Mouse (Mus musculus) small intestine, adult 2 months (tissue): ENCODE data around the gene Itih3. TPM values are rescaled to one million over a fixed set of nuclear protein-coding genes. Genes with fewer than 3 reads are reported as not detected.

ENCODE experiments used
- H3K27ac ChIP-seq: fragments of 200-500 bp; 2 replicates; pipeline ENCODE4 v1.5.1; 2012; ENCODE audit warnings: low read depth, low read length, control low read depth, inconsistent platforms; ENCODE audit not compliant: insufficient read depth
- H3K27me3 ChIP-seq: fragments of 200-500 bp; 2 replicates; pipeline ENCODE4 v1.6.1; 2012; ENCODE audit warnings: mild to moderate bottlenecking, moderate library complexity, low read length, inconsistent platforms; ENCODE audit not compliant: control insufficient read depth, insufficient read depth
- H3K36me3 ChIP-seq: fragments of 200-500 bp; 2 replicates; pipeline ENCODE4 v1.6.1; 2012; ENCODE audit warnings: mild to moderate bottlenecking, low read length, control low read depth, inconsistent platforms; ENCODE audit not compliant: control insufficient read depth, insufficient read depth
- H3K4me1 ChIP-seq: fragments of 200-500 bp; 2 replicates; pipeline ENCODE4 v1.6.1; 2012; ENCODE audit warnings: low read length, inconsistent platforms, mixed read lengths; ENCODE audit not compliant: control insufficient read depth, insufficient read depth, insufficient read length
- H3K4me3 ChIP-seq: fragments of 200-500 bp; 2 replicates; pipeline ENCODE4 v1.5.1; 2012; ENCODE audit warnings: low read depth, mild to moderate bottlenecking, control low read depth, inconsistent platforms, low read length, moderate library complexity
- CTCF ChIP-seq: fragments of 200-500 bp; IDR thresholded peaks from 2 replicates; pipeline ENCODE4 v1.5.1; 2012; ENCODE audit warnings: low read depth, mild to moderate bottlenecking, control low read depth, inconsistent platforms, low read length, moderate library complexity, mixed read lengths; ENCODE audit not compliant: insufficient replicate concordance, insufficient read length; ENCODE audit errors: extremely low read depth
- POLR2A ChIP-seq: fragments of 200-500 bp; IDR thresholded peaks from 2 replicates; pipeline ENCODE4 v1.6.1; 2012; ENCODE audit warnings: low read depth, mild to moderate bottlenecking, control low read depth, inconsistent platforms, low read length, moderate library complexity
- WGBS: fragments of 180-500 bp; shearing (Covaris S2); methylation state at CpG from one replicate; pipeline ENCODE4 v1.1.7; 2018; 5-methylcytosine and 5-hydroxymethylcytosine counted together
- polyA plus RNA-seq: library from polyadenylated mRNA; depleted of rRNA; stranded (reverse); fragments of >200 nt; gene quantifications from 2 replicates; pipeline ENCODE4 v1.2.3, GENCODE M21; 2012

Gene Itih3
- polyA plus RNA-seq, 1 experiment, result 0.49 TPM

DNA sequence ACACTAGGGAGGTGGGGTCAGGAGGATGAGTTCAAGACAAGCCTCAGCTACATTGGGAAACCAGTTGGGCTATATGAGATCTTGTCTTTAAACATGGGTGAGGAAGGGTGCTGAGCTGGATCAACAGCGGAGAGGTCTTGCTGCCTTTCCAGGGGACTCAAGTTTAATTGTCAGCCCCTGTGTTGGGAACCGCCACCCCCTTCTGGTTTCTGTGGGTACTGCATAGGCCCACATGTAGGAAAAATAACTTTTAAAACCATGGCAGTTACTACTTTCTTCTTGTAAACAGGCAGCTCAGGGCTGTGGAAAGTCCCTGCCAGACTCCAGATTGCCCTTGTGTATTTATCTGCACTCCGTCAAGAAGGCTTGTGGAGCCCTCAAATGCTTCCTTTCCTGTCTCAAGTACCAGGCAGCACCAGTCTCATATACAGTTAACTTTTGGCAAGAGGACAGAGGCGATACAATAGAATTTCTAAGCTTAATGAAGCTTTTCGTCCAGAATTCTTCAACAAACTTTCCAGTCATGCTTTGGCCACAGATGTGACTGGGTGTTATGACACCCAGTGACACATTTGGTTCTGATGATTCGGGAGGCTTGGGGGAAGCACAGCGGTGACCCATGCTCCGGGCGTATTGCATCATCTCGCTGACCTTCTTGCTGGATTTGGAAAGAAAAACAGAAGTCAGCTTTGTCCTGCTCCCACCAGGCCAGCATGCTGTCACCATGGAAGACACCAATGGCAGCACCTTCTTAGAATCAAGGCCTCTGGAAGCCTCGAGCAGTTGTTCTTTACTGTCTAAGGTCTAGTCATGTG, 20.5 kb upstream of the Itih3 start:
- 62% methylated on average over 11 of the region's 11 CpGs for WGBS
- no peak overlapping the region for H3K27ac ChIP-seq
- no peaks in the 10 kb centered on the region for H3K4me1 ChIP-seq
- TF ChIP-seq CTCF, result peak; percentile 61; the same call in 1 of the 2 replicates
- no peak for TF ChIP-seq POLR2A
- H3K4me3 ChIP-seq, result no peak overlapping the region
- H3K27me3 ChIP-seq, result no peaks in the 10 kb centered on the region; the same call in 1 of the 2 replicates
- no peaks in the 10 kb centered on the region for H3K36me3 ChIP-seq

DNA sequence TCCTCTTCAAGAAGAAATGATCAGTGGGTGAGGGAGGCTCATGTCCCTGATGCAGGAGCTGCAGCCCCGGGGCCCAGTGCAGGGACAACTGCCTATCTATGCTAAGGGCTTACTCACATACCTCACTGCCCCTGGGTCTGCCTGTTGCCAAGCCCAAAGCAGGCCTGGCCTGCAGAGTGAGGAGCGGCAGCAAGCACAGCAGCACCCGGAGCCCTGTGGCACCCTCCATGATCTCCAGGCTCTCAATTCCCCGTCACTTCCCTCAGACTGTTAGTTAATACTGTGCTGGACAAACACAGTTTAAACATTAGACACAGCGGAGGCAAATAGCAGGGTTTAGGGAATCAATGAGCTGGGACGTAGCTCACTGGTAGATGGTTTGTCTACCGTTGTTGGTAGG, 19.5 kb upstream of the Itih3 start, which contains the start of gene Itih1:
Gene Itih1 (minus strand): TSS at position 252 of the 400 bp plus-strand sequence.
- Histone ChIP-seq H3K27me3 (no peaks in the 10 kb centered on the region; the same call in 1 of the 2 replicates), H3K27ac (no peak within 1 kb of the TSS), H3K4me3 (no peak within 1 kb of the TSS), H3K4me1 (no peaks in the 10 kb centered on the region), H3K36me3 (no peaks in the 10 kb centered on the region)
- no peak for TF ChIP-seq POLR2A
- TF ChIP-seq CTCF, result no peak
- WGBS, result 72% methylated on average over 7 of the region's 7 CpGs

DNA sequence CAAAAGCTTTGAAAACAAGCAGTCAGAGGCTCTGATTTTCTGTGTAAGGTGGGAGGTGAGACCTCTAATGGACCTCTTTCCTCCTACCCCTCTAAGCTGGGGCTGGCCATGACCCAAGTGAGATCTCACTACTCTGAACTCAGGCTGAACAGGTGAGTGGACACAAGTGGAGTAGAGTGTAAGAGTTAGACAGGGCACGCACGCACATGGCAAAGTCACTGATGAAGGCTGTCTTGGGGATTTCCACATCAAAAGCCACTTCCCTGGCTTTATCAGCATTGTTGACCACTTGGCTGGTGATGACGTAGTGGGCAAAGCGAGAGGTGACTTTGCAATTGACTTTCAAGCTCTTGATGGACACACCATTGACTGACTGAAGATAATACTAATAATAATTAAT, 18.7 kb upstream of the Itih3 start:
- Histone ChIP-seq H3K4me3 (no peak overlapping the region), H3K27ac (no peak overlapping the region)
- 86% methylated on average over 4 of the region's 4 CpGs for WGBS

GRCm38 (mm10) chr14:30933351-30933750, 9.8 kb upstream of the Itih3 start:
- WGBS, result 83% methylated on average over 9 of the region's 9 CpGs
- TF ChIP-seq POLR2A (no peak), CTCF (no peak)

More for the DNA sequence above, 18.7 kb upstream of the Itih3 start:
- Histone ChIP-seq H3K36me3 (no peaks in the 10 kb centered on the region), H3K4me1 (no peaks in the 10 kb centered on the region), H3K27me3 (no peaks in the 10 kb centered on the region; the same call in 1 of the 2 replicates)
- TF ChIP-seq POLR2A (no peak), CTCF (no peak)

GRCm38 (mm10) chr14:30930386-30930785, 6.8 kb upstream of the Itih3 start:
- H3K4me1 ChIP-seq, result no peaks in the 10 kb centered on the region
- no peaks in the 10 kb centered on the region for H3K27me3 ChIP-seq
- no peak for TF ChIP-seq CTCF
- no peak for TF ChIP-seq POLR2A
- no peaks in the 10 kb centered on the region for H3K36me3 ChIP-seq
- no peak overlapping the region for H3K27ac ChIP-seq
- no peak overlapping the region for H3K4me3 ChIP-seq
- WGBS, result 58% methylated on average over 4 of the region's 4 CpGs

More at GRCm38 (mm10) chr14:30933351-30933750, 9.8 kb upstream of the Itih3 start:
- Histone ChIP-seq H3K27me3 (no peaks in the 10 kb centered on the region), H3K36me3 (no peaks in the 10 kb centered on the region), H3K27ac (no peak overlapping the region), H3K4me1 (no peaks in the 10 kb centered on the region), H3K4me3 (no peak overlapping the region)

GRCm38 (mm10) chr14:30925492-30925891, 1.9 kb upstream of the Itih3 start:
- TF ChIP-seq CTCF (no peak), POLR2A (no peak)
- H3K27me3 ChIP-seq, result no peaks in the 10 kb centered on the region
- no peaks in the 10 kb centered on the region for H3K4me1 ChIP-seq
- no peak overlapping the region for H3K27ac ChIP-seq
- WGBS, result 84% methylated on average over 3 of the region's 3 CpGs
- no peak overlapping the region for H3K4me3 ChIP-seq
- no peaks in the 10 kb centered on the region for H3K36me3 ChIP-seq

DNA sequence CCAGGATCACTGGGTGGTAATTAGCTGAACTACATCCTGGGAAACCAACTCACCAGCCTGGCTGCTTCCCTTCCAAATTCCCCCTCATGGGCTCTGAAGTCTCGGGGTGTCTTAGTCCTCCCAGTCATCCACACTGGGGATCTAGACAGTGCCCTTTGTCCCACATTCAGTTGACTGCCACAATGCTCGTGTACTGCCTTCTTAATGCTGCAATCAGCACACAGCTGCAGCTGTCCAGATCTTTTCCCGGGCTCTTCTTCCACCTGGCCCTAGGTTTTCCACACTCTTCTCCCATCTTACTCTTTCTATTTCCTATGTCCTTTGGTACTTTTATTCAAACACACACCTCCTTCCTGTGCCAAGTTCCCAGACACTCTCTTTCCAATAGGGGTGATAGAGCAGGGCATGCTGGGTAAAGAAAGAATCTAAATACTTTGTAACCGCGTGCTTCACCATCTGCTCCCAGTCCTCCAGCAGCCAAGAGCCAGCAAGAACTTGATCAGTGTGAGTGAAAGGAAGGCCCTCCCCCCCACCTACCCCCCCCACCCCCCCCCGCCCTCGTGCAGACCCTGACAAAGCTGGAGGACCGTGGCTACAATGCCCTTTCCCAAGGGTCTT, 1.4 kb downstream of the Itih3 start:
- Histone ChIP-seq H3K36me3 (no peaks in the 10 kb centered on the region), H3K27ac (no peak overlapping the region), H3K4me1 (no peaks in the 10 kb centered on the region), H3K27me3 (no peaks in the 10 kb centered on the region), H3K4me3 (no peak overlapping the region)
- WGBS, result 31% methylated on average over 8 of the region's 8 CpGs
- TF ChIP-seq POLR2A (no peak), CTCF (no peak)
